Mouse (Mus musculus): ENCODE results near the gene Rev3l.
"Not testable (repeated sequence)": the region's sequence is repeated elsewhere in the genome, so short reads cannot be mapped to it uniquely, and the experiment has no call there.

The Rev3l gene

DNA sequence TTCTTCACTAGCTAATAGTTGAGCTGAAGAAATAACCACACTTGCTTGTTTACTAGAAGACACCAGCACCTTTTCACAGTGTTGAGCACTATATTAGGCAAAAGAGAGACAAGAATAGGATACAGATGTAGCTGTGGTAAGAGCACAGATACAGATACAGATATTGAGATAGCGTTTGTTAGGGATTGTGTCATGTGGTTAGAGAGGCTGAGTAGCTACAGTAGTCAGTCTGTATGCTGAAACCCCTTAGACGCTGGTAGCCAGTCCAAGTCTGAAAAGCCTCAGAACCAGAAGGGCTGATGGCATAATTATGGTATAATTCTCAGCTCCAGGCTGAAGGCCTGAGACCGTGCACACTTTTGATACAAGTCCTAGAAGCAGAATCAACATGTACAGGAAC is 53.3 kb downstream of the Rev3l start:
- DNase-seq (ENCODE audit: low spot score in 2 of 2) = no peak

DNA sequence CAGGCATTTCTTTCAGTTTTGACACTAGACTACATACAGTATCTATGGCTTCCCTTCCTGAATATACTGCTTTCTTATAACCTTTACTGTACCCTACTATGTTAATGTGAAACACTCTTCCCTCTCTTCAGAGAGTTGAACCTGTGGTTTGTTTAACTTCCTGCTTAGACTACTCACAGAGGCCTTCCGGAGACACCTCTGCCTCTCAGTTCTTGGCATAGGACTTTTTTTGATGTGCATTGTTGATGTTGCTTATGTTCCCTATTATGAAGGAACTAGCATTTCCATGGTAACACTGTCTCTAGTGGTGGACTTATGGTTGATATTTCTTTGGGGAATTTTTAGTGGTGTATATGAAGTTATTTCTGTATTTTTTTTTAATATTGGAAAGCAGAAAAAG is 61.4 kb downstream of the Rev3l start:
- DNase-seq (ENCODE audit: low spot score in 2 of 2) = no peak

DNA sequence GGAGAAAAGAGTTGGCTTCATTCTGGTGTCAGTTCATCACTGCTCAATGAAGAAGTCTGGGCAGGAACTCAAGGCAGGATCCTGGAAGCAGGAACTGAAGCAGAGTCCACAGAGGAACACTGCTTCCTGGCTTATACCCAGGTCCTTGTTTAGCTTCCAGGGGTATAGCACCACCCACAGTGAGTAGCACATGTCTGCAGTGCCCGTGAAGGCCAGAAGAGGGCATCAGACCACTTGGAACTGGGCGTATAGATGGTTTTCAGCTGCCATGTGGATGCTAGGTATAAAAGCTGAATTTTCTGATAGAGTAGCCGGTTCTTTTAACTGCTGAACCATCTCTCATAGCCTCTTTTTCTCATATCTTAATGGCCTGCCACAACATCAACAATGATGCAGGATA is 79.6 kb downstream of the Rev3l start:
- DNase-seq (ENCODE audit: low spot score in 2 of 2) = peak; percentile 66 to 81

DNA sequence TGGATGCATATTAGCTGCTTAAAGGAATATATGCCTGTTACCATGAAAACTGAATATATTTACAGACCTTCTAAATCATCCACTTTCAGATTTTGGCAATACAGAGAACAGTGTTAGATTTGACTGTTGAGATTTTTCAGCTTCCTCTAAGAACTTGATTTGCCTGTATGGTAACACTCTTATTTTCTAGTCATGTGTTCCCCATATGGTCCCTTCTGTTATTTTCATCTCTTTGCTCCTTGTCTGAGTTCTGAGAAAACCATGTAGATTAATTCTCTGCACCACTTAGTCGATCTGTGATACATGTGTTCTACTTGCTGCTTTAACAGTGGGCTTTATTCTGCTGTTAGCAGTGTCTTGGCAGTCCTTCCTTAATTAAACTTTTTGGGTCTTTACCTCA is 110.7 kb downstream of the Rev3l start:
- DNase-seq (ENCODE audit: low spot score in 2 of 2) = no peak

DNA sequence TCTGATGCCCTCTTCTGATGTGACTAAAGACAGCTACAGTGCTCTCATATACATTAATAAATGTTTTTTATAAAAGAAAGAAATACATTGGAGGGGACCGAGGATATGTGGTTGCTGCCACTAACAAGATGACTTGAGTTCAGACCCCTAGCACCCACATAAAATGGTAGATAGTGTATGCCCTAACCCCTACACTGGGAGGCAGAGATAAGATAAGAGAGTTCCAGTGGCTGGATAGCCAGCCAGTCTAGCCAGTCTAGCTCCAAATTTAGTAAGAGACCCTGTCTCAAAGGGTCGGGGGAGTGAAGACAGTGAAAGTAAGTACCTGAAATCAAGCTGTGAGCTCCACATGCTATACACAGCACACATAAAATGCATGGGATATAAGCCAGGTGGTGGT is 133.6 kb downstream of the Rev3l start:
- DNase-seq (ENCODE audit: low spot score in 2 of 2) = no peak

DNA sequence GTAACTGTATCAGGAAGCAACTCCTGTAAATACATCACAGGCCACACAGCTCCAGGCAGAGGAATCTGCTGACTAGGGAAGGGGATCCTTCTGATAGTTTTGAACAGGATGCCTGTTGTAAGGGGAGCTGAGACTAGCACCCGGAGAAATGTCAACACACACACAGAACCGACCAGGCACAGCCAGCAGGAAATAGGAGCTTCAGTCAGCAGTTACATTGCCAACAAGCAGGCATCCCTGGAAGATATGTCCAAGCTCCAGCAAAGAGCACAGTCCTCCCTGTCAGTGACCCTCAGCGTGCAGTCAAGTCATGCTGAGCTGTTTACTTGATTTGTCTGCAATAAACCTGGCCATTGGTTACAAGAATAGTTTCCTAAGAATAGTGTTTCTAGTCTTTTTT is 156.7 kb downstream of the Rev3l start:
- no peak for DNase-seq (ENCODE audit: low spot score in 2 of 2)

DNA sequence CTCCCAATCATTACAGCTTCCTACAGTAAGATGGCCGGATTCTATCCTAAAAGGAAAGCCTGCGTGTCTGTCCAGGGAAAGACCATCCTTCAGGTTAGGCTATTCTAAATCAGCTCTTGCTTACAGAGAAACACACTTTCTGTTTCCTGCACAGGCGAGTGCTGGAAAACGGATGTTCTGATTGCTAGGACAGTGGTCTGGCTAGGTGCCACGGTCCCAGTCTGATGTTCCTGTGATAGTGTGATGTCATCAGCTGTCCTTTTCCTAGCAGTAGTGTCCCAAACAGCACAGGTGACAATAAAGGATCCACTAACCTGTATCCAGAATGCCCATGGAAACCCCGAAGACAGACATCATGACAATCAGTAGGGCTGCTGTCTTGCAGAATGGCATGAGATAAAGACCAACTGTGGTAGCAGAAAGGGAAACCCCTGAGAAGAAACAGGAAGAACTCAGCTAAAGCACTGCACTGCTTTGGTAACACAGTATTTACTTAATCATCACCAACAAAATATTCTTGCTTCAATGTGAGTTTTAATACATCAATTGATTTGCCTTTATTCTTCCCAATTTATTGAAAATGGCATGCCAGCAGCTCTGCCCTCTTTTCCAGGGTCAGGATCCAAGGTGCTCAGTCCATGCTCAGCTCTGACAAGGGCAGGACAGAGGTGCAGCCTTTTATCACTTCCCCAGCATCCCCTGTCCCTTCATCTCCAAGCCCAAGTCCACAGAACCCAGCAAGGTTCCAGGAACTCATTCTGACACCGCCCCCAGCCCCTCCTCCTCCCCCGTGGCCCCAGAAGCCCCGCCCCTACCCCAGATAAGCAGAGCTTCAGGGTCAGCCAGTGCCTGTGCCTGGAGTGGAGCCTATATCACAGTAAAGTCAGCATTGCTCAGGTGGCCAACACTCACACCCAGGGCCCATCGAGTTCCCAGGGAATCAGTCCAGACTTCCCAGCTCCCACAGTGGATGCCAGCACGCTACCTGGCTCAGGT is 162.1 kb downstream of the Rev3l start:
- DNase-seq (ENCODE audit: low spot score in 2 of 2) = no peak

DNA sequence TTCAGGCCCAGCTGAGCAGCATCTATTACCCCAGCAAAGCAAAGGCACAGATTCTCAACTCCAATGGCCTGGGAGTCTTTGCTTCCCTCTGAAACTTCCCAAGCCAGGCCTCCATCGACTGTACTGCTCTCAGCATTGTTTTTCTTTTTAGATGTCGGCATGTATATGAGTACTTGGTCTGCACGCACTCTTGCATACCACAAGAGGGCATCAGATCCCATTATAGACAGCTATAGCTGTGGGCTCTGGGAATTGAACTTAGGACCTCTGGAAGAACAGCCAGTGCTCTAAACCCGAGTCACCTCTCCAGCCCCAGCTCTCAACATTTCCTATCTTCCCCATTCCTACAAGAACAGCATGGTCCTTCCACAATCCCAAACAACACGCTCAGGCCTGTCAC is 164.6 kb downstream of the Rev3l start:
- no peak for DNase-seq (ENCODE audit: low spot score in 2 of 2)

DNA sequence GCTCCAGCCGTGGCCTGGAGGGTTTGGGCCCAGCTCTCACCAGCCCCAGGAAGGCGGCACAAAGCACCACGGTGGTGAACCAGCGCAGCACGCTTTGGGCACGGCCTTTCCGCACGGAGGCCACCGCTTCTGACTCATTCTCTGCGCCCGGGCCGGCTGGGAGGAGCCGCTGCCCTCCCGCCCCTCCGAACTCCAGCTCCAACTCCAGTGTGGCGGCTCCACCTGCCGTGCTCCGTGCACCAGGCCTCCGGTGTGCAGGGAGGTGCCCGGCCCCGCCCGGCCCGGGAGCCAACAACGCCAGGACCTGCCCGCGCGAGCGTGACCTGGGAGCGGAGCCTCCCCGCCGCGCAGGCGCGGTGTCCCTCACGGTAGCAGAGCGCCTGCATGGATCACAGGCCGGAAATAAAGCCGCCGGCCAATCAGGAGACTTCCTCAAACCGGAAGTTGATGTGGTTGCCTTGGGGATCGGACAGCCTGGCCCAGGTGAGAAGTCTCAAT is 167.0 kb downstream of the Rev3l start, which contains the start of gene Mfsd4b4:
TSS of gene Mfsd4b4 (minus strand) at position 365 of the 498 bp plus-strand sequence.
- DNase-seq (ENCODE audit: low spot score in 2 of 2) = peak; percentile 72 to 84

DNA sequence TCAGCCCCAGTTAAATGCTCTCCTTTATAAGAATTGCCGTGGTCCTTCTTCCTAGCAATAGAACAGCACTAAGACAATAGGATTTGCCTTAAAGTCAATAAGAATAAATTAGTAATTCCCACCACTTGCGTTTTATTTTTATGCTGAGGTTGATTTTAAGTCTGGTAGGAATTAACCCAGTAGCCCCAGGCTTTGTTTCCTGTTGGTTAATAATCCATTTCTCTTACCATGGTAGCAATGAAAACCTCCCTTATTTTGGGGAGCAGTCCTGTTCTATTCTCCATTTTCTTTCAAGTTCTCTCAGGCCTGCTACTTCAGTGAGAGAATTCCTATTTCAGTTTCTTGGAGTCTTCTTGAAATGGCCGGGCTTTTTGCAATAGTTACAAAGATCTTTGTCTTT is 172.3 kb downstream of the Rev3l start:
- no peak for DNase-seq (ENCODE audit: low spot score in 2 of 2)

DNA sequence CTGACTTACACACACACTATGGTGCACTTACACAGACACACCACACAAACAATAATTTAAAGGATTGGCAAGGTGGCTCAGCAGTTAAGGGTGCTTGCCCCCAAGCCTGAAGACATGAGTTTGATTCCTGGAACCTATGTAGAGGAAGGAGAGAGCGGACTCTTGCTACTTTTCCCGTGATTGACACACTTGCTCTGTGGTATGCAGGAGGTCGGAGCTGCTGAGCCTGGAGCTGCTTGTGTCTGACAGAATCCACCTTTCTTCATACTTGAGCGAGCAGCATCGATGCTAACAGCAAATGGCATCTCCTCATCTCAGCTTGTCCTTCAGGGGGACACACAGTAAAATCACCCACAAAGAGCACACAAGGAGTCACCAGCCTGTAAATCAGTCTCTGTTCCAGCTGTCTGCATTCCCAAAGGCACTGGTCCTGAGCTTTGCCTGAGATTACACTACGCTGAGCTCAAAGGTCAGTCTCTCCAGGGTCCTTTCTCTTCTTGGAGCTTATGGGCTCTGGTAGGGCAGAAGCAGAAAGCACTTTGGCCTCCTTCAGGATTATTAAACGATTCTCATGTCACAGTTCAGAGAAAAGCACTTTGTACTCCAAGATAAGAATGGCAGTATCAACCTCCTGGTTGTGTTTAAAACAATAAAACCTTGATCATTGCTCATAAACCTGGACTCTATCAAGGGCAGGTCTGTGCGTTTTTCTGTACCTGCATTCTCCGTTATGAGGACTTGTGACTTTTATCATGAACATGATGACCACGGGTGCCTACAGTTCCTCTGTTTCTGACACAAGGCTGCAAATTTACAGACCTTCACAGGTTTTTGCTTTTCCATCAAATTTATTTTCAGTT is 175.1 kb downstream of the Rev3l start:
- DNase-seq (ENCODE audit: low spot score in 2 of 2) = no peak

DNA sequence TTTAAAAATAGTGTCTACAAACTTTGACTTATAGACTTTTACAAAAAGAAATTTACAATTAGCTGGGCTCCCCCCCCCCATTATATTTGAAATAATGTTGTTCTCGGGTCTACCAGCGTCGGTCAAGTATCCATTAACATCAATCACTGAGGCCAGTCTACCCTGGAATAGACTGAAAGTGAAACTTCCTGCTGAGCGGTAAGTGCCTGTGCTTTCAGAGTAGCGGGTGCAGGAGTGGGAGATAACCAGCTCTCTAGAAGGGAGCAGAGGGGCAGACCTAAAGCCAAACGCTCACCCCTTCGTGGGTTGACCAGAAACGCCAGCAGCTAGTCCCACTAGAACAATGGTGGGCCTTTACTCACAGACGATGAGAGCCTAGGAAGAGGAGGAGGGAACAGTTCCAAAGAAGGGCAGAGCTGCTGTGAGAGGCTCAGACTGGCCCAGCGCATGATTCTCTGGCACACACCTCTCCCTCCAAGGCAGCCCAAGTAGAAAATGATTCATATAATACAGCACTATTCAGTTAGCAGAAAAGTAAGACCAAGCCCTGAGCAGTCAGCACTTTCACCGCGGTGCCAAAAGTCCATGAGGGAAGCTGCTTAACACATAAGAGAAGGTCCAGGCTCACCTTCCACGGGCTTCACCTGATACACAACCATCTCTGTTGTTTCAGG is 177.0 kb downstream of the Rev3l start:
- no peak for DNase-seq (ENCODE audit: low spot score in 2 of 2)

DNA sequence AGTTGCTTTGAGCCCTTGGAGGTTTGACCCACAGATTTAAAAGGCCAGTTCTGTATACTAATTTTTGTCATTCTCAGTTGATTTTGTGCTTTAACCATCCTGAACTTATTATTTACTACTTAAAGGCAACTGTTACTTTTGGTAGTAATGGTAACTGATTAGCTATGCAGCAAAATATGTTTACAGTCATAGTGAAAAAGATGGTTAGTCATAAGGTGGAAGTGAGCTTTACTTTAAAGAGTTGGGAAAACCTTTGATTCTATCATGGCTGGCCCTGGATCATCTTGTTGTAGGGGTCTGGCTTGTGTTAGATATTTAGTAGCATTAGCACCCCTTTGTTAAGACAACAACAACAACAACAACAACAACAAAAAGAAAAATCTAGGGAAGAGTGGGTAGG is 180.7 kb downstream of the Rev3l start:
- no peak for DNase-seq (ENCODE audit: low spot score in 2 of 2)

DNA sequence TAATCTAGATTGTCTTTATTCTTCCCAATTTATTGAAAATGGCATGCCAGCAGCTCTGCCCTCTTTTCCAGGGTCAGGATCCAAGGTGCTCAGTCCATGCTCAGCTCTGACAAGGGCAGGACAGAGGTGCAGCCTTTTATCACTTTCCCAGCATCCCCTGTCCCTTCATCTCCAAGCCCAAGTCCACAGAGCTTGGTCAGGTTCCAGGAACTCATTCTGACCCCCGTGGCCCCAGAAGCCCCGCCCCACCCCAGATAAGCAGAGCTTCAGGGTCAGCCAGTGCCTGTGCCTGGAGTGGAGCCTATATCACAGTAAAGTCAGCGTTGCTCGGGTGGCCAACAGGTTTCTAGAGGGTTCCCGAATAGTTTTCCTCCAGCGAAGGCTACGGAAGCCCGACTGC is 192.6 kb downstream of the Rev3l start:
- not testable (repeated sequence) for DNase-seq (ENCODE audit: low spot score in 2 of 2)

Measured in spleen, postnatal 4 days (tissue).